Mouse (Mus musculus): ENCODE results near the gene Cnnm2.

Gene Cnnm2

GRCm38 (mm10) chr19:46929044-46929587, 167.7 kb downstream of the Cnnm2 start:
- peak; percentile 10 for DNase-seq (ENCODE audit: low spot score)
